Mouse (Mus musculus) stomach, postnatal 0 days (tissue): Measurements from ENCODE around the gene Banf1.

Experiments
- CTCF ChIP-seq: IDR thresholded peaks from 2 replicates; pipeline ENCODE4 v1.5.1; 2016; ENCODE audit warnings: antibody characterized with exemption, low read depth, mild to moderate bottlenecking, moderate library complexity
- EP300 ChIP-seq: optimal IDR thresholded peaks from 2 replicates; pipeline ENCODE3; 2016; ENCODE audit warnings: antibody characterized with exemption

DNA sequence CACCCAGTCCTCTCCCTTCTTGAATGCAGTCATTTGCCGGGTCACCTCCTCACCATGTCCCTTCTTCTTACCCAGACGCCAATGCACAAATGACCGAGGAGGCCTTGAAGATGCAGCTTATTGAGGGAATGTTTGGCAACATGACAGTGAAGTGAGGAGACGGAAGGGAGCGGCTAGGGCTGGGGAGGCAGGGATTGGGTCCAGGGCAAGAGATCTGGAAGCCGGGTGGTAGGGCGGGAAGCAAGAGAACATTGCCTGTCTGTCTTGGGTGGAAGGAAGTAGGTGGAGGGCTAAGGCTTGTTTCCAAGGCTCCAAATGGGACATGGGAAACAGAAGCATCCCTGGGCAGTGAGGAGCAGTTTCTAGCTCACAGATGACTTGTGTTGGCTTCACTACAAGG is 25.6 kb downstream of the Banf1 start:
- no peak for TF ChIP-seq CTCF
- TF ChIP-seq EP300 = no peak
